Mouse (Mus musculus): ENCODE measurements around the gene Smarcb1. TPM values are rescaled to one million over a fixed set of nuclear protein-coding genes. Genes with fewer than 3 reads are reported as not detected.

The Smarcb1 gene
- total RNA-seq, 2 experiments from 2014 or later = 55.0 to 60.2 TPM

DNA sequence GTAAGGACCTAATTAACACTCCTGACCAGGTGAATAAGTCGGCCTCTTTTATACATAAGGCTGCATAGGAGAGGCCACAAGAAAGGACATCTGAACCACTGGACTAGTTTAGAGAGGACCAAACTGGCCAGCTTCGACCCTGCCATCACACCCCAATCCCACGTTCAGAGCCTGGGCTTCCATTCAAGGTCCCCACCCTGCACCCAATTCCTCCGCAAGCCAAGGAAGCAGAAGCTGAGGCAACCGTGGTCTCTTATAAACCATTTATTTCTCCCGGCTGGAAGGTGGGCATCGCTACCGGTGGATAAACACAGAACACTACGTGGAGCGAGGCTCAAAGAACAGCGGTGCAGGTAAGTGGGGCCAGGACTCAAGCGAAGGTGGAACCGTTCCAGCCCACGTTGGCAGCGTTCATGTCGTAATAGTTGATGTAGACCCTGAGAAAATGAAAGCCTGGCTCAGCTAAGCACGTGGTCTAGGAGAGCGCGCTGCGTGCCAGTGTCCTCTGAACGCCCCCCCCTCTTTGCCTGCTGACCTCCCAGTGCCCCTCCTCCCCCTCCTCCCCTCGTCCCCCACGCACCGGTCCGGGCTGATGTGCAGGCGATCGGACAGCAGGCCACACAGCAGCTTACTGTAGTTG lies 62.2 kb downstream of the Smarcb1 start:
- DNase-seq (ENCODE audit: low spot score in 2 of 2) = no peak

DNA sequence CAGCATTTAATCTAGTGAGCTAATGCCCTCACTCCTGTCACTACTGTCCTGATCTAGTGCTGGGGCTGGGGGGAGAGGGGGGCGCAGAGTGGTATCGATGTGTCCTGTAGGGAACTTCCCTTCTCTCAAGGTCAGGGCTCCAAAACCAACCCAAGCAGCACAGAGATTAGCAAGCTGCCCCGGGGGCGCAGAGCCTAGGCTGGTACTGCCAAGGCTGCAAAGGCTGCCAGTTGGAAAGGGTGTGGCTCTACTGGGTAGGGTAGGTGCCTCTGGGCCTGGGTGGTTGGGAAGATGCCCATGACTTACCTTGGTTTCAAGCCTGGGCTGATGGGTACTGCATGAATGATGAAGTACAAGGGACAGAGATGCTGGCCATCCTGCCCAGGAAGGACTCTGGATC lies 63.8 kb downstream of the Smarcb1 start:
- no peak for DNase-seq (ENCODE audit: low spot score in 2 of 2)

DNA sequence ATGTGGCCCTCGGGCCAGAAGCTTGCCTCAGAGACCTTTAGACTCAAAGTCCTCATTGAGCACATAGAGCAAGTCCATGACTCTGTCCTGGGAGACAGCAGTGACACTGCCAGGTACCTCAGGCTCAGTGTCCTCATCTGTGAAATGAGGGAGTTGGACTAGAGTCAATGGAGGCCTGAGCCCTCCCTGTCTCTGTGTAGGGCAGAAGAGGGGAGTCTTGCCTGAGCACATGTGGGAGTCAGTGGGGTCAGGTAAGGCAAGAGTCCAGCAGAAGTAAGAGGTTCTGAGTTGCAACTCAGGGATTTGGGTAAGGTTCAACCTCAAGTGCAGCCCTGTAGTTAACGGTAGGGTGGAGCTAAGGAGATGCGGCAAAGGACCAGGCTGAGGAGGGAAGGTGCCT lies 64.4 kb downstream of the Smarcb1 start:
- no peak for DNase-seq (ENCODE audit: low spot score in 2 of 2)

DNA sequence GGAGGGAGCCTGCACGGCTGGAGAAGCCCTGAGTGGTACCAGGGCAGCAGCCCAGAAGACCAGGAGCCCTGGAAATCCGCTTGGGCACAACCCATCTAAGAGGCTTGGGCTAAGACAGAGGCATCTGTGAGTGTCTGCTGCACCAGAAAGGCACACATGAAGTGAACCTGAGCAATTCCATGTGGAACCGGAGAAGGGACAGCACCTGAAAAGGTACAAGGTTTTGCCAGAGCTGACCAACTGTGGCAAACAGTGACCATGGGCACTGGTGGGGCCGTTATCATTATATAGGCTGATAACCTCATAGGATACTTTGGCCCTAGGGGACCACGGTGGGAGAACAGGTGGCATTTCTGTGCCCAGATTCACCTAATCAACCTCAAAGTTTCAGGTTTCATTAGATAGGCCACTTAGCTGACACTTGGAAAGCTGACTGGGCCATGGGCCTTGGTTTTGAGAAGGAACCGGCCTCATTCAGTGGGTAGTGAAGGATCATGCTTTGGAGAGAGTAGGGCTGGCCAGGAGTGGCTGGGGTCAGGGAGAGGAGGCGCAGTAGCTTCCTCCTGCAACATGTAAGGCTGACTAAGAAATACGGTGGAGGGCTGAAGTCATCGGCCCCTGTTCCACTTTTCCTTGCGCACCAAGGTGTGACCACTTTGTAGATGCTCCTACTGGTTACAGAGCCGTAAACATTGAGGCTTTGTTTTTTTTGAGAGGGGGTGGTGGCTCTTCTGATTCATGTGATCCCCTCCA lies 65.1 kb downstream of the Smarcb1 start:
- DNase-seq (ENCODE audit: low spot score in 2 of 2) = no peak

DNA sequence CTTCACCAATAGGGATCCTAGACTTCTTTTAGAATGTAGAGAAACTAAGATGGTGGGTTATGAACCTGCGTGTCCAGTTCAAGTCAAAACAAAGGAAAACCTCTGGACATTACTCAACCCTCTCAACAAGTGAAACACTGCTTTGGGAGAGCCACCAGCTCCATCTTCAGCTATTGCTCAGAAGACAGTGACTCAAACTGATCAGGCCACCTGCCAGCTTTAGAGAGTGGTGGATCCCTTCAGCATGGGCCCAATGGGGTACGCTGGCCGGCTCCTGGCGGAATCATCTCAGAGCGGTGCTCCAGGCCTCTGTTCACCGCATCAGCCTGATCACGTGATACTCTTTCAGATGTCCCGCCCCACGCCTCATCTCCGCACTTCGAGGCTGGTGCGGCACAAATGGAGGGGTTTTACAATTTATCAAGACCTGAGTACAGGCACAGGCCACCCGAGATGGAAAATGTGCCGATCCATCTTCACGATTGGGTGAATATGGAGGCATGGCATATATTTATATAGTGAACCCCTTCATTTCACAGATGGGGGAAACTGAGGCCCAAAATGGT lies 65.9 kb downstream of the Smarcb1 start:
- no peak for DNase-seq (ENCODE audit: low spot score in 2 of 2)

DNA sequence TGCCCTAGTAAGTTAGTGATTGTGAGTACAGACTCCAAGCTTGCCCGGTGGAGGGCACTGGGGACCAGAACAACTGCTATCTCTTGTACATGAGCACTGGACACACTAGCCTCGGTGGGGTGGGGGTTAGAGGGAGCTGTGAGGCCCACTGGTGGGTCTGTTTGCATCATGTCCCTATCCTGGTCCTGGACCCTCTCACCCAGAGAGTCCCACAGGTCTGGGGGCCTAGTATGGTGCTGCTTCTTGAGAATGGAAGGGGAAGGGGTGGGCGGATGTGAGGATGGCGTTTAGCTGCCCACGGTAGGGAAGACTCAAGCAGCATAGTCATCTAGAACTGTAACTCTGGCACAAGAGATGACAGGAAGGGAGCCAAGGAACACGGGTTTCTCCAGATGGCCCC lies 66.6 kb downstream of the Smarcb1 start:
- no peak for DNase-seq (ENCODE audit: low spot score in 2 of 2)

DNA sequence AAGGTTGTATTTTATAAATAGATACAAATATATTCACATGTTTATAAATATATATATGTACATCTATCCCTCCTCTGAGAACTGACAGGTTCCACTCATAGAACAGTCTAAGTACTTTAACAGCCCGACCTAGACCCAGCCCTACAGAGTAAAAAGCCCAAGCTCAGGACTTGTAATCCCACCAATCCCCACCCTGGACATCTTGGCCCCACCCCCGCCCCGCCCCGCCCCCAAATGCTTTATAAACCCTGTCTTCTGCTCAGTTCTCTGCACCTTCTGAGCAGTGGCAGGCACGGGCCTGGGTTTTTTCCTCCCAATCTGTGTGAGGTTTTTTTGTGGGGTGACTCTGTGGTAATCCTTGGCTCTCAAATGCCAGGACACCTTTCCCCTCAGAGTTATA lies 67.3 kb downstream of the Smarcb1 start:
- no peak for DNase-seq (ENCODE audit: low spot score in 2 of 2)

DNA sequence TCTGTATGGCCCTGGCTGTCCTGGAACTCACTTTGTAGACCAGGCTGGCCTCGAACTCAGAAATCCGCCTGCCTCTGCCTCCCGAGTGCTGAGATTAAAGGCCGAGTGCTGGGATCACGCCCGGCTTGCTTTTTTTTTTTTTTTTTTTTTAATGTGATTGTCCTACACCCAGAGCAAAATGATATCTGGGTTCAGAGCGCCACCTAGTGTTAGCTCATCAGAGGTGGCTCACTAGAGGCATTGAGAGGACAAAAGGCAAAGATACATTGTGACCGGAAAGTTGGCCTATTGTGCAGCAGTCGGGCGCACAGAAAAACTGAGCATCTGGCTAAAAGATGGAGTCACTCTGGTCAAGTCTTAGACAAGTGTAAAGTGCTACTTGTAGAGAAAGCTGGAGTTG lies 68.0 kb downstream of the Smarcb1 start:
- peak; percentile 57 to 83 for DNase-seq (ENCODE audit: low spot score in 2 of 2)

DNA sequence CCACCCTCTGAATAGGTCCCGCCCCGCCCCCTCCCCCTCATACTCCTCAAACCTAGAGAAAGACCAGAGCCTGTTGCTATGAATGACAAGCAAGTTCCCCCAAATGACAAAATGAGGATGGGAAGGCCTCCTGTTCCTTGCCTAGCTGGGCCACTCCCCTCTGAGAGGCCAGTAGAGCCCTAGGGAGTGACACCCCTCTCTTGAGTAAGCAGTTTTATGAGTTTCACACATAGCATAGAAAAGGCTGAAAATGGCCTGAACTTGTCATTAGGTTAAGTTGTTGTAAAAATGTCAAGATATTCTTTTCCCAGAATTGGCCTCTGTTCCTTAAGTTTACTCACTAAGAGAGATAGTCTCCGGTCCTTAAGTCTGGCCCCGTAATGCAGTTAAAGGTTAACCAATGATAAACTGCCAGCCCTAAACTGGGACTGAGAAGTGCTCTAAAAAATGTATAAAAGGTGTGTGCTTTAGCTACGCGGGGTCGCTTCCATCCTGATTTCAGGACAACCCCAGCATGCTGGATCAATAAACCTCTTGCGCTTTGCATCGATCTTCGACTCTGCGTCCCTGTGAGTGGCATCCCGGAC lies 68.8 kb downstream of the Smarcb1 start:
- DNase-seq (ENCODE audit: low spot score in 2 of 2) = no peak

DNA sequence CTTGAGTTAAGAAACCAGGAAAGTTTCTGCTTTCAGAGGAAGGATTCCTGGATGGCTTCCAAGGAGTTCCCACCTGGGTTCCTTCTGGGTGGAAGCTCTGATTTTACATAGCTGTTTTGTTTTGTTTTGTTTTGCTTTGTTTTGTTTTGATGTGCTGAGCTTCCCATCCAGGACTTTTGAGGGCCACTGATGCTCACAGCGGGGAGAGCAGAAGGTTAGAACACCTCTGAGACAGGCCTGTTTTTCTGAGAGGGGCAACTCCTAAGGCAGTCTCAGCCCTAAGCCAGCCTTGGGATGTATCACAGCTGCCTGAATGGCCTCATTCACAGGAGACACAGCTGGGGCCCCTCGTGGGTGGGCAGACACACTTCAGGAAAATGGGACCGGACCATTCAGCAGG lies 69.7 kb downstream of the Smarcb1 start:
- DNase-seq (ENCODE audit: low spot score in 2 of 2) = no peak

DNA sequence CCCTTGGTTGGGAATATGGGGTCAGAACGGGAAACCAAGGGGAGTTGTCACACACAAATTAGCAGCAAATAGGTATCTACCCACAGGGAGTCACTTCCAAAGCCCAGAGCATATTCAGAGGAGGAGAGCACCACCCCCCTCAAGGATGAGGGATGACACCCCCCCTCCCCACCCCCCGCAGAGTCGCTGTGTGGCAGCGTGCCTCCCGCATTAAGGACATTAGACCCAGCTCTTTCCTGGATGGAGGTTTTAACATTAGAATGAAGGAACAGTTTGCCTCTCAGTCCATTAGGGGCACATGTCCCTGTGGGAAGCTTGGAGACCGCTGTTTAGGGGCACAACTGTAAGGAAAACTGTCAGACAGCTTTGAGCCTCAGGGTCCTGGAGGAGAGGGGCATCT lies 70.3 kb downstream of the Smarcb1 start:
- DNase-seq (ENCODE audit: low spot score in 2 of 2) = no peak

DNA sequence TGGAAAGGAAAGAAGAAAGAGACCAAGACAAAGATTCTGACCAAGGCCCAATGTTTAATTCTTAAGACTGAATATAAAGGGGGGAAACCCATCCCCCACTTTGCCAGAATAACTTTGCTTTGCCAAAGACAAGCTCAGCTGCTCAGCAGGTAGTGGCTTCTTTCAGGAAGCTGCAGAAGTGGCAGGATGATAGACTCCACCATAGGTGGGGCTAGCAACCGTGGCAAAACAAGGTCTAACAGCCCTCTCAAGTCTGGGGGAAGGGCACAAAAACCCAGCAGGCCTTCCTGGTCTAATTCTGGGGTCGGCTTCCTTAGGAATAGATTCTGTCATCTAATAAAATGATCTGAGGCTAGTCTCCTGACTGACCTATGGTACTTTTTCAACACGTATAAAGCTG lies 73.0 kb downstream of the Smarcb1 start:
- no peak for DNase-seq (ENCODE audit: low spot score in 2 of 2)

Other genes with a start within 250 kb of the Smarcb1 start
- 10 to 100 TPM; 29.1 to 30.4 TPM for gene Cabin1, start 157.3 kb downstream of the Smarcb1 start, total RNA-seq (2021)
- gene Ddt, start 148.2 kb downstream of the Smarcb1 start, total RNA-seq (2021) = 10 to 100 TPM; 28.2 to 29.4 TPM
- gene Gm20441, start 140.7 kb downstream of the Smarcb1 start, total RNA-seq (2021) = not detected
- 1 to 10 TPM; 5.4 to 6.8 TPM for gene Gstt3, start 140.2 kb downstream of the Smarcb1 start, total RNA-seq (2021)
- 10 to 100 TPM; 10.2 to 11.8 TPM for gene Gstt1, start 123.0 kb downstream of the Smarcb1 start, total RNA-seq (2021)
- gene Gstt4, start 99.1 kb downstream of the Smarcb1 start, total RNA-seq (2021) = not detected
- 1 to 10 TPM; 7.6 to 9.2 TPM for gene Gstt2, start 84.2 kb downstream of the Smarcb1 start, total RNA-seq (2021)
- gene Mif, start 61.4 kb downstream of the Smarcb1 start, total RNA-seq (2021) = 100 to 1,000 TPM; 164 TPM
- gene Derl3, start 28.2 kb downstream of the Smarcb1 start, total RNA-seq (2021) = 1 to 10 TPM in 1 of 2 experiments, under 1 TPM in 1; 0.96 to 1.0 TPM
- gene Chchd10, start 11.5 kb upstream of the Smarcb1 start, total RNA-seq (2021) = 100 to 1,000 TPM; 390 to 396 TPM
- gene Mmp11, start 14.9 kb upstream of the Smarcb1 start, total RNA-seq (2021) = 10 to 100 TPM; 12.7 to 15.0 TPM
- gene Gm867, start 19.1 kb upstream of the Smarcb1 start, total RNA-seq (2021) = not detected
- under 1 TPM in 1 of 2 experiments, not detected in 1; 0.62 TPM for gene Vpreb3, start 21.4 kb upstream of the Smarcb1 start, total RNA-seq (2021)
- not detected for gene Gm5134, start 32.9 kb upstream of the Smarcb1 start, total RNA-seq (2021)
- gene Zfp280b, start 111.0 kb upstream of the Smarcb1 start, total RNA-seq (2021) = 10 to 100 TPM; 14.6 to 14.7 TPM
- gene Slc5a4b, start 189.3 kb upstream of the Smarcb1 start, total RNA-seq (2021) = not detected
- not detected for gene Slc5a4a, start 225.8 kb upstream of the Smarcb1 start, total RNA-seq (2021)